Mouse (Mus musculus) neural tube, embryonic 10.5 days (tissue): ENCODE data around the gene Thoc6.

Source experiments
- DNase-seq: peaks from one replicate; pipeline ENCODE4 v3.0.0-alpha.2; 2017; ENCODE audit warnings: low spot score; ENCODE audit errors: extremely low spot score

The Thoc6 gene

GRCm38 (mm10) chr17:23677236-23677679 is 3.6 kb upstream of the Thoc6 start, which contains the start of gene Tnfrsf12a:
Tnfrsf12a (minus strand) TSS chr17:23677468.
- peak; percentile 84 for DNase-seq

GRCm38 (mm10) chr17:23676473-23677031 is 2.9 kb upstream of the Thoc6 start:
- DNase-seq = no peak

- DNase-seq = no peak
Measured at GRCm38 (mm10) chr17:23675564-23676281, 2.0 kb upstream of the Thoc6 start.

GRCm38 (mm10) chr17:23675127-23675526 is 1.4 kb upstream of the Thoc6 start:
- DNase-seq = no peak

- DNase-seq = no peak
Measured at GRCm38 (mm10) chr17:23674271-23674952, 730 bp upstream of the Thoc6 start.

- DNase-seq = no peak
Measured at GRCm38 (mm10) chr17:23672761-23673160, 921 bp downstream of the Thoc6 start.

- DNase-seq = no peak
Measured at GRCm38 (mm10) chr17:23671519-23671918, 2.2 kb downstream of the Thoc6 start.

- DNase-seq = no peak
Measured at GRCm38 (mm10) chr17:23670516-23671074, 3.1 kb downstream of the Thoc6 start.

GRCm38 (mm10) chr17:23665511-23665910 is 8.2 kb downstream of the Thoc6 start:
- no peak for DNase-seq

GRCm38 (mm10) chr17:23664556-23665021 is 9.1 kb downstream of the Thoc6 start:
- DNase-seq = no peak

GRCm38 (mm10) chr17:23661526-23661925 is 12.2 kb downstream of the Thoc6 start:
- DNase-seq = no peak

GRCm38 (mm10) chr17:23660876-23661200 is 12.8 kb downstream of the Thoc6 start:
- no peak for DNase-seq

- DNase-seq = no peak
Measured at GRCm38 (mm10) chr17:23660117-23660875, 13.4 kb downstream of the Thoc6 start, which contains the start of gene Bicdl2. Bicdl2 (plus strand) TSS chr17:23660506.

GRCm38 (mm10) chr17:23658450-23658849 is 15.2 kb downstream of the Thoc6 start:
- no peak for DNase-seq

GRCm38 (mm10) chr17:23654410-23654809 is 19.3 kb downstream of the Thoc6 start:
- no peak for DNase-seq

GRCm38 (mm10) chr17:23654001-23654400 is 19.7 kb downstream of the Thoc6 start:
- DNase-seq = no peak

GRCm38 (mm10) chr17:23653324-23653723 is 20.4 kb downstream of the Thoc6 start:
- DNase-seq = no peak

- DNase-seq = no peak
Measured at GRCm38 (mm10) chr17:23651363-23651762, 22.3 kb downstream of the Thoc6 start.

GRCm38 (mm10) chr17:23645894-23646293 is 27.8 kb downstream of the Thoc6 start:
- no peak for DNase-seq

GRCm38 (mm10) chr17:23644613-23645495 is 28.8 kb downstream of the Thoc6 start, which contains the start of gene Mmp25:
Mmp25 (minus strand) TSS chr17:23645277.
- peak; percentile 62 for DNase-seq
